Mouse (Mus musculus) hindbrain, embryonic 13.5 days (tissue): ENCODE data around the gene 1700017N19Rik. TPM values are rescaled to one million over a fixed set of nuclear protein-coding genes. Genes with fewer than 3 reads are reported as not detected.
A peak's percentile ranks its signal among the peaks of the same experiment; 100 is the strongest.

Experiments used
- ATAC-seq: fragments of 200-750 bp; cut with Nextera tagmentation; 2 replicates; pipeline ENCODE4 v1.8.0; 2017; ENCODE audit warnings: moderate TSS enrichment; ENCODE audit not compliant: low FRiP score
- H3K27ac ChIP-seq: fragments of 300-500 bp; sonication (generic); 2 replicates; pipeline ENCODE4 v1.5.1; 2015; ENCODE audit warnings: inconsistent platforms, mild to moderate bottlenecking, moderate library complexity
- H3K27me3 ChIP-seq: fragments of 300-500 bp; sonication (generic); 2 replicates; pipeline ENCODE4 v1.6.1; 2015; ENCODE audit warnings: mild to moderate bottlenecking, inconsistent platforms
- H3K36me3 ChIP-seq: fragments of 300-500 bp; sonication (generic); 2 replicates; pipeline ENCODE4 v1.6.1; 2015; ENCODE audit warnings: mild to moderate bottlenecking, inconsistent platforms
- H3K4me1 ChIP-seq: fragments of 300-500 bp; sonication (generic); replicated peaks from 2 replicates; pipeline ENCODE4 v1.6.1; 2015; ENCODE audit warnings: inconsistent platforms
- H3K4me2 ChIP-seq: fragments of 300-500 bp; sonication (generic); 2 replicates; pipeline ENCODE4 v1.6.1; 2015; ENCODE audit warnings: inconsistent platforms, mild to moderate bottlenecking, moderate library complexity
- H3K4me3 ChIP-seq: fragments of 300-500 bp; sonication (generic); 2 replicates; pipeline ENCODE4 v1.5.1; 2015; ENCODE audit warnings: mild to moderate bottlenecking, inconsistent platforms
- H3K9ac ChIP-seq: fragments of 300-500 bp; sonication (generic); 2 replicates; pipeline ENCODE4 v1.6.1; 2015; ENCODE audit warnings: mild to moderate bottlenecking, inconsistent platforms
- H3K9me3 ChIP-seq: fragments of 300-500 bp; sonication (generic); 2 replicates; pipeline ENCODE4 v1.6.1; 2016; ENCODE audit warnings: inconsistent platforms
- WGBS: fragments of 180-500 bp; shearing (Covaris S2); methylation state at CpG from one replicate; pipeline ENCODE4 v1.1.7; 2015; 5-methylcytosine and 5-hydroxymethylcytosine counted together
- polyA plus RNA-seq: library from polyadenylated mRNA; unstranded; fragments of >200 nt; fragmentation: Nextera tagmentation; extraction: Ambion mirVana; gene quantifications from 2 replicates; pipeline ENCODE4 v1.2.1, GENCODE M21; 2015

1700017N19Rik gene
- polyA plus RNA-seq, 1 experiment from 2014 or later, result 0.14 TPM

DNA sequence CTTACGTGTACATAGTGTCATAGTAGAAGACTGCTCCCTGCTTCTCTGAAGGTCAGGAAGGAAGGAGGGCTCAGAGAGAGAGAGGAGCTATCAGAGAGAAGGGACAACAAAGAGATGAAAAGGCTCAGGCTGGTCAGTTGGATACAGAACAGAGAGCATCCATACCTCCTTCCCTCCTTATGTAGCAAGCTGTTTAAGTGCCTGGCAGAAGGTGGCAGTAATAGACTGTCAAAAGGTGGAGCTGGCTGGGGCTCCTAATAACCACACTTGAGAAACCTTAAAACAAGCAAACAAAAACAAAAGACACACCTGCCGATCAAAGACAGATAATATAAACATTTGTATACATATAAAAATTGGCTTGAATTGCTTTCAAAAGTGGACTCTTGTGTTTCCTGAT is 14.0 kb downstream of the 1700017N19Rik start:
- Histone ChIP-seq H3K4me2 (no peak overlapping the region), H3K27me3 (no peaks in the 10 kb centered on the region), H3K36me3 (no peaks in the 10 kb centered on the region), H3K4me1 (no peaks in the 10 kb centered on the region), H3K27ac (no peak overlapping the region), H3K9me3 (no peaks in the 10 kb centered on the region), H3K9ac (no peak overlapping the region), H3K4me3 (no peak overlapping the region)
- WGBS, result 70% methylated on average over 2 of the region's 2 CpGs
- ATAC-seq, result peak; percentile 69; the same call in 1 of the 2 replicates

DNA sequence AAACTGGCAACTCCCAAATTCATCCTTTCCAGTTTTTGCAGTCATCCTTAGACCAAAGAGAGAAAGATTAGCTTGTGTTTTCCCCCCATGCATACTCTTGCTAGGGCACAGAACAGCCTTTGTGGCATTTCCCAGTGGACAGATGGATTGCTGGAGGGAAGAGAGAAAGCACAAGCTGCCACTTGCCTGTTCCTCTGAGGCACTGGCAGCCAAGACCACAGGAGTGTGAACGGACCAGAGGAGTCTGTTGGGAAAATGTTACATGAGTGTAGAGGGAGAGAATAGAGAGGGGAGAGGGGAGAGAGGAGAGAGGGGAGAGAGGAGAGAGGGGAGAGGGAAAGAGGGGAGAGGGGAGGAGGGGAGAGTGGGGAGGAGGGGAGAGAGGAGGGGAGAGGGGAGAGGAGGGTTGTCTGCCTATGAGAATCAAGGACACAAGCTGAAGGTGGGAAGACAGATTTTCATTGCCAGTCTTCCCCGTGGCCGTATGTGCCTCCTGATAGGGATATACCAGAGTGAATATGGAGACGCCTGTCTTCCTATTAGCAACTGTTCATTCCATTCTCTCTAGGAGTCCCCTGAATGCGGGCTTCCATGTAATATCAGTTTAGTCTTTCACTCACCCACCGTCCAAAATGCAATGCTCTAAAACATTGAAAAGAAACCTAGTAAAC is 27.1 kb downstream of the 1700017N19Rik start:
- H3K4me1 ChIP-seq, result no peaks in the 10 kb centered on the region
- 0 out of 2 replicates have a peak, but pooled peaks have one; percentile 39 for ATAC-seq
- H3K9ac ChIP-seq, result no peak overlapping the region
- no peaks in the 10 kb centered on the region for H3K27me3 ChIP-seq
- WGBS, result 73% methylated on average over 6 of the region's 6 CpGs
- H3K4me2 ChIP-seq, result no peak overlapping the region
- H3K27ac ChIP-seq, result no peak overlapping the region
- no peaks in the 10 kb centered on the region for H3K36me3 ChIP-seq
- H3K4me3 ChIP-seq, result no peak overlapping the region
- no peaks in the 10 kb centered on the region for H3K9me3 ChIP-seq

DNA sequence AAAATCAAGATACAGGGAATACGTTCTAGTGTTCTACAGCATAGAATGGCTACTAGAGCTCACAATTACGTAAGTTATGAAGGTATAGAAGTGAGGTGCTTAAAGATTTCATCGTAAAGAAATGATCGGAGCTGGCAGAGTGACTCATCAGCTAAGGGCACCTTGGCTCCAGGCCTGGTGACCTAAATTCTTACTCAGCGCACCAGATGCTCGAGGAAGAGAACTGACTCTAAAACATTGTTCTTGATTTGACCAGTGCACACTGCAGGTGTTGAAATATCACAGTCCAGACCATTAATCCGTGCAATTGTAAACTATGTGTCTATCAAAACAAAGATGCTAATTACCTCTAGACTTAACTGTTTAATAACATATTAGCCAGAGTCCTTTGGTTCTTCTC is 29.2 kb downstream of the 1700017N19Rik start:
- no peak overlapping the region for H3K9ac ChIP-seq
- 95% methylated on average over 7 of the region's 7 CpGs for WGBS
- H3K9me3 ChIP-seq, result no peaks in the 10 kb centered on the region
- H3K36me3 ChIP-seq, result no peaks in the 10 kb centered on the region
- no peaks in the 10 kb centered on the region for H3K27me3 ChIP-seq
- no peak overlapping the region for H3K4me2 ChIP-seq
- no peak overlapping the region for H3K27ac ChIP-seq
- H3K4me3 ChIP-seq, result no peak overlapping the region
- ATAC-seq, result no peak
- no peaks in the 10 kb centered on the region for H3K4me1 ChIP-seq

DNA sequence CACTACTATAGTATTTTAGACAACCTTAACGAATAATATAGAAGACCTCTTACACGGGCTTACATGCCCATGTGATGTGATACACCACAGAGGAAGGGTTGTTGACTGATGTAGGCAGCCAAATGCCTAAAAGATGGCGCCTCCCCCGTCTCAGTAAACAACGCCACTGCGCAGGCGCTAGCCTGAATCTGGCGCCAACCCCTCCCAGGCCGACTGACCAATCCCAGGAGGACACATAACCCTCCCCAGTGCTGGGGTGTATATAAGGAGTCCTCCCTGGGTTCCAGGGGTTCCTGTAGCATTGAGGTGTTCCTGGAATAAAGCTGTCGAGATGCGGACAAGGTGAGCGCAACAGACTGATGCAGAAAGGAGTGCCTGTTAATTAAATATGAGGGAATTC is 29.8 kb downstream of the 1700017N19Rik start:
- WGBS, result 90% methylated on average over 12 of the region's 12 CpGs
- H3K4me1 ChIP-seq, result no peaks in the 10 kb centered on the region
- no peaks in the 10 kb centered on the region for H3K27me3 ChIP-seq
- no peak for ATAC-seq
- H3K36me3 ChIP-seq, result no peaks in the 10 kb centered on the region
- H3K27ac ChIP-seq, result no peak overlapping the region
- H3K4me3 ChIP-seq, result no peak overlapping the region
- no peak overlapping the region for H3K9ac ChIP-seq
- H3K9me3 ChIP-seq, result no peaks in the 10 kb centered on the region
- H3K4me2 ChIP-seq, result no peak overlapping the region

DNA sequence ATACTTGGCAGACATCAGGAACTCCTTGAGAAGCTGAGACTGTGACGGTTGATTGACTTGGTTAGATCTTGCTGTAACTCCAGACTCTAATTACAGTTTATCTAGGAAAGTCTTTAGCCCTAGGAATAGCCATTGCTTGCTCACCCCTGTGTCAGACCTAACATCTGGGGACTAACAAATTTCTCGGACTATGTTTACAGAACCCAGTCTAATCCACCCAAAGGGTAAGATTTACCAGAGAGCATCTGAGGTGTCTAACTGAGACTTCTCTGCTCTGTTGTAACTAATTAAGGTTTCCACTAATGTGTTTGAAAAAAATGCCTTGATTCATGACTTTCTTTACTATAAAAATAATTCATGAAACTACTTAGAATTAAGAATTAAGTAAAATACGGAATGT is 32.2 kb downstream of the 1700017N19Rik start:
- no peak overlapping the region for H3K9ac ChIP-seq
- no peaks in the 10 kb centered on the region for H3K27me3 ChIP-seq
- H3K4me3 ChIP-seq, result no peak overlapping the region
- H3K9me3 ChIP-seq, result no peaks in the 10 kb centered on the region
- no peak overlapping the region for H3K27ac ChIP-seq
- WGBS, result 87% methylated on average over 3 of the region's 3 CpGs
- H3K4me1 ChIP-seq, result no peaks in the 10 kb centered on the region
- no peaks in the 10 kb centered on the region for H3K36me3 ChIP-seq
- ATAC-seq, result no peak
- H3K4me2 ChIP-seq, result no peak overlapping the region

DNA sequence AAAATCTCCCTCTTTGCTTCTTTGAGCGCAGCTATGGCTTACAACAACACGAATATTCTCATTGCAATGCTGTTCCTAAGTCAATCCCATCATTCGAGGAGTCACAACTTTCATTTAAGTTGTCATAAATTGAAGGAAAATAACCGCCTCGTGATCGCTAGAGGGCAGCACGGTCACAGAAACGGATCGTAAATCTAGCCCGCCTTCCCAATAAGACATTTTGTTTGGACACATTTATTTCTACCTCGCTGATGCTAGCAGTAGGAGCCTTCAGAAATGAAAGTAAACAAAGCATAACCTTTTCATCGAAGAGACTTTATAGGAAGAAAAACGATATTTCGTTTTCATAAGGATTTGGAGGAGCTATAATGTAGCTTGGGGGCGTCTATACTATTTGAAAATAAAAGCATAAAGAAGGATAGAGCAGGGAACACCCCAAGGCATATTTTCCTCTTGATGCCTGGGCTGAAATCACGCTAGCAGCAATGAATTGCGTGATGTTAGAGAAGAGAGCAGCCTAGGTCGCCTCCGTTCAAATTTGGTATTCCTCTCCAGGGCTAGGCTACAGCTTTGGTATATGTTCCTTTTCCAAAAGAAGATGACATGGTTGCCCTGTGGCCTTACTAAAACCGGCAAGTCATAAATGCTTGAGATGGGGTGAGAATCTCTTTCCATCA is 39.6 kb downstream of the 1700017N19Rik start:
- H3K9me3 ChIP-seq, result no peaks in the 10 kb centered on the region
- peak overlapping the region; percentile 31 for H3K4me2 ChIP-seq
- H3K9ac ChIP-seq, result 0 out of 2 replicates have a peak overlapping the region, but pooled peaks have one; percentile 14
- H3K36me3 ChIP-seq, result no peaks in the 10 kb centered on the region
- peak overlapping the region; percentile 73 for H3K27ac ChIP-seq
- ATAC-seq, result peak; percentile 68; the same call in 1 of the 2 replicates
- 28% methylated on average over 20 of the region's 20 CpGs for WGBS
- H3K4me3 ChIP-seq, result no peak overlapping the region
- 0 out of 2 replicates have a peak, but pooled peaks cover 2% of the 10 kb centered on the region for H3K4me1 ChIP-seq
- no peaks in the 10 kb centered on the region for H3K27me3 ChIP-seq

DNA sequence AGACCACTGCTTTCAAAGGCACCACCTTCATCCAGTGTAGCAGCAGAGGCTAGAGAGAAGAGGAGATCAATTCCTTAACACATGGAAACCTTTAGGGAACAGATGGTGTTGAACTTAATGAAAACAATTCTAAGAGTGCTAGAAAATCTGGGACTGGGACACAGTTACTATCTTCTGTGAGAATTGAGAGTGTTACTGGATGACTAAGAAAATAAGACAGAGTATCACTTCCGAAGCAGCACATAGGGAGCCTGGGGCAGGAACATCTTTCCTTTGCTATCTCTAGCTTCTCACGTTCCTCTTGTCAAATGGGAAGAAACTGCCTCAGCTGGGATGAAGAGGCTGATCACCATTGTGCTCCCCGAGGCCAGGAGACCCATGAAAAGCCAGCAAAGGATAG is 52.6 kb downstream of the 1700017N19Rik start:
- WGBS, result 74% methylated on average over 3 of the region's 3 CpGs
- Histone ChIP-seq H3K27me3 (no peaks in the 10 kb centered on the region), H3K4me1 (no peaks in the 10 kb centered on the region), H3K9me3 (no peaks in the 10 kb centered on the region), H3K4me2 (no peak overlapping the region), H3K27ac (no peak overlapping the region), H3K4me3 (no peak overlapping the region), H3K9ac (no peak overlapping the region), H3K36me3 (no peaks in the 10 kb centered on the region)
- no peak for ATAC-seq

DNA sequence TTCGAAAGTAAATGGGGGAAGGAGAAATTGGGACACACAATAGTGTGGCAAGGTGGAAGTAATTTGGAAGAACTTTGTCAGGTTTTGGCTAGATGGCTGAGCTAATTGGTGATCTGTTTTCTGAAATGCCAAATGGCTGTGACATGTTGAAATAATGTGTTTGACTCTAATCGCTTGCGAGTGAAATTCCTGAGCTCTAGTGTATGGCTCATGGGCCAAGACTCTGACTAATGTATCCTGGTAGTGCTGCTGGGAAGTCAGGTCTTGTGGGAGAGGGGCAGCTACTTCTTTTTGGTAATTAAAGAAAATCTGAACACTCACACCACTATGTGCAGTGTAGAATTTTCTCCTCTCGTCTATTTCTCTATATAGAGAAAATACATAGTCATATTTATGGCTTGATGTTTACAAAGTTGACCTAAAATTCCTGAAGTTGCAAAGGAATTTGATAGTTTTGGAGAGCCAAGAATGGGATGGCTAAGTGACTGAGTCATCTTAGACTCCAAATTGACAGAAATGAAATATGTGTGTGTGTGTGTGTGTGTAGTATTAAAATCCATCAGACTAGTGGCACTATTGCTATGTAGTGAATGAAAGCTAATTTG is 55.1 kb downstream of the 1700017N19Rik start:
- Histone ChIP-seq H3K36me3 (no peaks in the 10 kb centered on the region), H3K4me2 (no peak overlapping the region), H3K9me3 (no peaks in the 10 kb centered on the region), H3K27me3 (no peaks in the 10 kb centered on the region), H3K9ac (no peak overlapping the region), H3K4me3 (no peak overlapping the region), H3K4me1 (no peaks in the 10 kb centered on the region), H3K27ac (no peak overlapping the region)
- ATAC-seq, result no peak
- WGBS, result 88% methylated on average over 4 of the region's 4 CpGs

DNA sequence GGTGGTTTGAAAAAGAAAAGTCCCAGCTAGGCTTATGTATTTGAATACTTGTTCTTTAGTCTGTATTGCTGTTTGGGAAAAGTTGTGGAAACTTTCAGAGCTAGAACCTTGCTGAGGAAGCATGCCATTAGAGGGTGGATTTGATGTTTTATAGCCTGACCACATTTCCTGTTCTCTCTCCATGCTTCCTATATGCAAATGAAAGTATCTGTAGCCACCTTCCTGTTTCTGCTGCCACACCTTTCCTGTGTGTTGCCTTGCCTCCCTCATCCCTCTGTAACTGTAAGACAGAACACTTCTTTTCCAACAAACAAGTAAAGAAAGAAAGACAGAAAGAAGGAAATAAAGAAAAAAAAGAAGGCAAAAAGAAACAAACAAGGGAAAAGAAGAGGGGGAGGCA is 63.9 kb downstream of the 1700017N19Rik start:
- Histone ChIP-seq H3K9me3 (no peaks in the 10 kb centered on the region), H3K4me2 (no peak overlapping the region), H3K4me3 (no peak overlapping the region), H3K27me3 (no peaks in the 10 kb centered on the region), H3K27ac (no peak overlapping the region), H3K4me1 (no peaks in the 10 kb centered on the region), H3K36me3 (no peaks in the 10 kb centered on the region), H3K9ac (no peak overlapping the region)
- no peak for ATAC-seq

DNA sequence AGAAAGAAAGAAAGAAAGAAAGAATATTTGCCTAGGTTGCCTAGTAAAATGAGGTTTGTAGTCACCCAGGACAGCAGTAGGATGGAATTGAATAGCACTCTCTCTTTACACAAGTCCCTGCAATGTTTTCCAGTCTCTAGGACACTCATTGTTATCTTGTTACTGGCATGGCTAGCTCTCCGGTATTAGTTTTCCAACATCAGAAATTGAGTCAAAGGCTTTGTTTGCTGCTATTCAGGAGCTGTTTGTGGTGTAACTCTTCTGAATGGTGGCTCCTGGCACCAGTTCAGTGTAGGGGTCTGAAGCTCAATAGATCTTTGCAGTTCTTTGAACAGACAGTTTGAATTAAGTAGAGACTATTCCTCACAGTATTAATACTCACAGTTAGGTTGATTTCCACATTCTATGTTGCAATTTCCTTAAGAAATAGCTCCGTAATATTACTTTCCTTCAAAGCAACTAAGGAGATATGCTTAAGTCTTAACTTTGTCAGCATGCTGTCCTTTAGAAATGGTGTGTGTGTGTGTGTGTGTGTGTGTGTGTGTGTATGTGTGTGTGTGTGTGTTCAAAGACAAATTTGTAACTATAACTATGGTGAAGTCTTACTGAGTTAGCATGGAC is 71.8 kb downstream of the 1700017N19Rik start:
- 55% methylated on average over 2 of the region's 2 CpGs for WGBS
- ATAC-seq, result peak; percentile 57; the same call in 1 of the 2 replicates
- no peaks in the 10 kb centered on the region for H3K27me3 ChIP-seq

More for the DNA sequence above, 71.8 kb downstream of the 1700017N19Rik start:
- H3K4me1 ChIP-seq, result no peaks in the 10 kb centered on the region
- H3K27ac ChIP-seq, result no peak overlapping the region
- H3K4me2 ChIP-seq, result no peak overlapping the region
- no peaks in the 10 kb centered on the region for H3K9me3 ChIP-seq
- H3K9ac ChIP-seq, result no peak overlapping the region
- no peak overlapping the region for H3K4me3 ChIP-seq
- no peaks in the 10 kb centered on the region for H3K36me3 ChIP-seq
